13 mouse cellular contexts compared by ENCODE assay signal in the genomic region with DNA sequence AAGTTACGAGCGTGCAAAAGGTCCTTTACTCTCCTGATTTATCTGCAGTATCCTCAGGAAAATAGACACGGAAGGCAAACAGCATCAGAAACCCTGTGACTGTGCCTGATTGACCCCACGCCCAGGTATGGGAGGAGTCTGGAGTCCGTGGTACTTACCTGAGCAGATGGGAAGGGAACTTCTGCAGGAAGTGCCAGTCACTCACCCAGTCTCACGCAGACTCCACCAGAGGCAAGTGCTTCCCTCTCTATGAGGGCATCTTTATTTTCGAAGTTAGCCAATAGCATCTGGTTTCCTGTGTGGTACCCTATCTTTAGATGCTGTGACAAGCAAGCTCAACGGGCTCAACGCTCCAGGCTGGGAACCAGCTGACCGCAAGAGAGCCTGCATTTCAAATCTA. TPM values are rescaled to one million over a fixed set of nuclear protein-coding genes. Genes with fewer than 3 reads are reported as not detected.
A peak's percentile ranks its signal among the peaks of the same experiment; 100 is the strongest.
DNase-seq lines count a peak whose midpoint lies in the region; ATAC-seq lines count a peak whose summit lies in the region.
"Had no signal": no experiment of that assay in that cellular context is flagged by ENCODE, and none has a peak within 500 bp of the region (broad histone marks: within the 10 kb centered on the region; RNA-seq: fewer than 3 reads in every experiment).

No protein-coding gene starts in this region.

- H3K27me3 ChIP-seq in intestine, embryonic 15.5 days (replicated peaks) = no peaks in the 10 kb centered on the region
- H3K27me3 ChIP-seq: heart, embryonic 15.5 days; hindbrain, embryonic 15.5 days; liver, embryonic 15.5 days had no signal

- peak; percentile 27 to 34 for DNase-seq in left cerebral cortex, postnatal 14 days (ENCODE audit: low spot score in 2 of 2)
- no peak for DNase-seq in left cerebral cortex, postnatal 36 days (ENCODE audit: low spot score in 2 of 2)
- no peak for DNase-seq in spleen, postnatal 10 days (ENCODE audit: low spot score in 2 of 2)
- DNase-seq in frontal cortex, postnatal 25 days (ENCODE audit: low spot score in 2 of 2) = no peak
- DNase-seq: cerebellum, postnatal 14 days had no signal

- 44% methylated on average over 10 of the region's 10 CpGs for WGBS in intestine, embryonic 15.5 days

- no peak overlapping the region for H3K27ac ChIP-seq in intestine, embryonic 15.5 days
- H3K27ac ChIP-seq: heart, embryonic 15.5 days; hindbrain, embryonic 15.5 days; liver, embryonic 15.5 days had no signal

- ATAC-seq in activated CD4-positive, CD25-positive, alpha-beta regulatory T cell, adult 4 months = peak; percentile 69
- ATAC-seq in intestine, embryonic 15.5 days = peak; percentile 69
- peak; percentile 26; the same call in 1 of the 2 replicates for ATAC-seq in neutrophil, adult 5-6 weeks (ENCODE audit: extremely low read depth, insufficient number of reproducible peaks, low FRiP score, poor library complexity, severe bottlenecking)

- H3K9ac ChIP-seq in intestine, embryonic 15.5 days = no peak overlapping the region
- H3K9ac ChIP-seq: heart, embryonic 15.5 days; hindbrain, embryonic 15.5 days; liver, embryonic 15.5 days had no signal

- no peak overlapping the region for H3K4me3 ChIP-seq in intestine, embryonic 15.5 days (replicated peaks)
- H3K4me3 ChIP-seq: heart, embryonic 15.5 days; hindbrain, embryonic 15.5 days; liver, embryonic 15.5 days had no signal

- H3K4me2 ChIP-seq in intestine, embryonic 15.5 days (replicated peaks) = 0 out of 2 replicates have a peak overlapping the region, but pooled peaks have one; percentile 9
- H3K4me2 ChIP-seq: heart, embryonic 15.5 days; hindbrain, embryonic 15.5 days; liver, embryonic 15.5 days had no signal

- peaks cover 2% of the 10 kb centered on the region; the same call in 1 of the 2 replicates for H3K4me1 ChIP-seq in intestine, embryonic 15.5 days (replicated peaks)
- H3K4me1 ChIP-seq: hindbrain, embryonic 15.5 days had no signal

- H3K9me3 ChIP-seq in intestine, embryonic 15.5 days = no peaks in the 10 kb centered on the region
- H3K9me3 ChIP-seq: heart, embryonic 15.5 days; hindbrain, embryonic 15.5 days; liver, embryonic 15.5 days had no signal

- H3K36me3 ChIP-seq in intestine, embryonic 15.5 days = no peaks in the 10 kb centered on the region
- H3K36me3 ChIP-seq: heart, embryonic 15.5 days; hindbrain, embryonic 15.5 days; liver, embryonic 15.5 days had no signal

- intact Hi-C loops in left cerebral cortex, postnatal 14 days (cut with DNase I) = no loop called here
- intact Hi-C loops in left cerebral cortex, postnatal 36 days (cut with DNase I) = no loop called here

RNA-seq across cellular contexts. Expression of gene Cx3cr1, which starts 1.6 kb away (rescaled TPM):
- total RNA-seq in left cerebral cortex, postnatal 14 days (2021) = 10 to 100 TPM; 34.9 to 36.7 TPM
- total RNA-seq in left cerebral cortex, postnatal 36 days (2021) = 10 to 100 TPM; 30.9 to 32.8 TPM
- under 1 TPM in 1 of 2 experiments, not detected in 1; 0.43 TPM for polyA plus RNA-seq in activated CD4-positive, CD25-positive, alpha-beta regulatory T cell, adult 4 months (2017; shearing (Covaris generic))
- 9.6 and 10.9 TPM in 2 replicates for polyA plus RNA-seq in intestine, embryonic 15.5 days (2015; fragmentation: Nextera tagmentation; extraction: Ambion mirVana)
- total RNA-seq in neutrophil, adult 5-6 weeks (2017) = 12.9 and 15.5 TPM in 2 replicates

RNA-seq across cellular contexts. Expression of gene Ccr8, which starts 23.9 kb away (rescaled TPM):
- not detected for total RNA-seq in left cerebral cortex, postnatal 14 days (2021)
- not detected for total RNA-seq in left cerebral cortex, postnatal 36 days (2021)
- polyA plus RNA-seq in activated CD4-positive, CD25-positive, alpha-beta regulatory T cell, adult 4 months (2017; shearing (Covaris generic)) = 10 to 100 TPM; 72.0 to 97.2 TPM
- 0.14 and 0.40 TPM in 2 replicates for polyA plus RNA-seq in intestine, embryonic 15.5 days (2015; fragmentation: Nextera tagmentation; extraction: Ambion mirVana)
- total RNA-seq in neutrophil, adult 5-6 weeks (2017) = not detected in 2 replicates
- total RNA-seq: midbrain, postnatal 0 days had no signal
- polyA plus RNA-seq: hindbrain, embryonic 15.5 days; midbrain, postnatal 0 days had no signal

RNA-seq across cellular contexts. Expression of gene Slc25a38, which starts 42.1 kb away (rescaled TPM):
- total RNA-seq in left cerebral cortex, postnatal 14 days (2021) = 10 to 100 TPM; 24.2 to 27.0 TPM
- total RNA-seq in left cerebral cortex, postnatal 36 days (2021) = 10 to 100 TPM; 27.0 to 28.9 TPM
- 10 to 100 TPM; 17.7 to 19.2 TPM for polyA plus RNA-seq in activated CD4-positive, CD25-positive, alpha-beta regulatory T cell, adult 4 months (2017; shearing (Covaris generic))
- polyA plus RNA-seq in intestine, embryonic 15.5 days (2015; fragmentation: Nextera tagmentation; extraction: Ambion mirVana) = 25.2 and 30.2 TPM in 2 replicates
- total RNA-seq in neutrophil, adult 5-6 weeks (2017) = 25.1 and 29.1 TPM in 2 replicates

RNA-seq across cellular contexts. Expression of gene Xirp1, which starts 44.6 kb away (rescaled TPM):
- under 1 TPM; 0.08 to 0.09 TPM for total RNA-seq in left cerebral cortex, postnatal 14 days (2021)
- total RNA-seq in left cerebral cortex, postnatal 36 days (2021) = under 1 TPM in 1 of 2 experiments, not detected in 1; 0.15 TPM
- not detected for polyA plus RNA-seq in activated CD4-positive, CD25-positive, alpha-beta regulatory T cell, adult 4 months (2017; shearing (Covaris generic))
- 0.06 TPM in 1 of 2 replicates, not detected in the other for polyA plus RNA-seq in intestine, embryonic 15.5 days (2015; fragmentation: Nextera tagmentation; extraction: Ambion mirVana)
- not detected in 2 replicates for total RNA-seq in neutrophil, adult 5-6 weeks (2017)
- polyA plus RNA-seq: brain, embryonic 14.5 days; hindbrain, embryonic 15.5 days; midbrain, postnatal 0 days had no signal

RNA-seq across cellular contexts. Expression of gene Rpsa, which starts 59.4 kb away (rescaled TPM):
- 100 to 1,000 TPM; 505 to 517 TPM for total RNA-seq in left cerebral cortex, postnatal 14 days (2021)
- 100 to 1,000 TPM; 361 to 417 TPM for total RNA-seq in left cerebral cortex, postnatal 36 days (2021)
- 1,000 to 10,000 TPM; 3,266 to 3,639 TPM for polyA plus RNA-seq in activated CD4-positive, CD25-positive, alpha-beta regulatory T cell, adult 4 months (2017; shearing (Covaris generic))
- 1,311 and 1,452 TPM in 2 replicates for polyA plus RNA-seq in intestine, embryonic 15.5 days (2015; fragmentation: Nextera tagmentation; extraction: Ambion mirVana)
- 1,686 and 1,792 TPM in 2 replicates for total RNA-seq in neutrophil, adult 5-6 weeks (2017)

Comparison
In these comparisons a context has a peak if more than half of its experiments do, and no peak if none do; other contexts are left out.
1. DNase-seq: peak in left cerebral cortex, postnatal 14 days (2 of 2); none in left cerebral cortex, postnatal 36 days (0 of 2), spleen, postnatal 10 days (0 of 2) and frontal cortex, postnatal 25 days (0 of 2).
2. Peak in every context shown above with its lines, with median percentiles within 50 percentile points of each other: ATAC-seq.